Mouse (Mus musculus) cortical plate, adult 2 months (tissue): ENCODE measurements at regions not wholly inside any gene's neighbourhood (a gene's known extent, or its start where the extent isn't known, plus 50 kb on each side); places are given as distances from the start of the nearest gene placed in this dataset.

Experiments used
- CTCF ChIP-seq: fragments of 200-500 bp; IDR thresholded peaks from 2 replicates; pipeline ENCODE4 v1.5.1; 2011; ENCODE audit warnings: mild to moderate bottlenecking, control low read depth, low read length; ENCODE audit not compliant: insufficient read depth; ENCODE audit errors: extremely low read depth
- POLR2A ChIP-seq: fragments of 200-500 bp; IDR thresholded peaks from 2 replicates; pipeline ENCODE4 v1.6.1; 2011; ENCODE audit warnings: mild to moderate bottlenecking, low read length, control low read depth; ENCODE audit not compliant: insufficient read depth; ENCODE audit errors: extremely low read depth

GRCm38 (mm10) chr3:52863146-52863849 is 153.7 kb downstream of the Cog6 start:
- TF ChIP-seq CTCF (no peak), POLR2A (no peak)
